Mouse (Mus musculus) liver, embryonic 14.5 days (tissue): ENCODE data around the gene Olfr1340.

Source experiments
- CTCF ChIP-seq: IDR thresholded peaks from 2 replicates; pipeline ENCODE4 v1.5.1; 2016; ENCODE audit warnings: antibody characterized with exemption, low read depth, control low read depth
- EP300 ChIP-seq: IDR thresholded peaks from 2 replicates; pipeline ENCODE4 v1.6.1; 2016; ENCODE audit warnings: antibody characterized with exemption, low read depth

DNA sequence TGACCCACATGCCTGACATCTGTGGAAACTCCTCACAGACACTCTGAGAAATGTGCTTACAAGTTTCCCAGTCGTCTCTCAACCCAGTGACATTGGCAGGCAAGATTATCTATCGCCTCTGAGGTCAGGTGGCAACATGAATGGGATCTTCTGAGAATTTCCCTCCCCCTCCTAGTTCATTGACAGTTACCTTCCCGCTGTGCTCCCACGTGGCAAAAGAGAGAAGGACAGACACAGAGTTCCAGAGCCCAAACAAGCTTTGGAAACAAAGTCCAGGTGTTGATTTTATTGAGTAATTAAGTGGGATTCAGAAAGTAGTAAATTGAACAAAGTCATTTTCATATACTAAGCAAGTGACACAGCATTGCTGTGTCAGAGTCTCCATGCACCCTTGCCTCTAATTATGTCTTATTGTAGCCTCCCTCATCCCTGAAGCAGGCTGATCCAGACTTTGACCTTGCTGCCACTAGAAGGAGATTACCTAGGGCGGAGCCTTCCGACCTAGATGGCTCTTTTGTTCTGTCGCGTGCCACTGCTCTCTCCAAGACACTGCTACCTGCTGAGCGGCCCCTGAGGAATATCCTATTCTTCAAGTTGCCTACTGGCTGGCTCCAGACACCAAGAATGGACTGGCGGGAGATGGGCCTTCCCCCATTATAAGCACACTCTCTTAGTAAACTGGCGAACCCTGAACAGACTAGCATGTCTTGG is 21.2 kb downstream of the Olfr1340 start:
- TF ChIP-seq EP300: no peak
- no peak for TF ChIP-seq CTCF
